Mouse (Mus musculus) G1E (cell line): ENCODE data around the gene Hist1h3i.

Experiments
- CTCF ChIP-seq: IDR thresholded peaks from 2 replicates; pipeline ENCODE4 v1.5.1; 2012; ENCODE audit warnings: low read depth, low read length, inconsistent platforms, mixed read lengths
- GATA1 ChIP-seq: IDR thresholded peaks from 2 replicates; pipeline ENCODE4 v1.6.1; 2012; ENCODE audit warnings: borderline replicate concordance, low read length, inconsistent platforms, mixed read lengths
- GATA2 ChIP-seq: IDR thresholded peaks from 2 replicates; pipeline ENCODE4 v1.6.1; 2012; ENCODE audit warnings: low read depth, low read length, inconsistent platforms, borderline replicate concordance
- POLR2AphosphoS5 ChIP-seq: IDR thresholded peaks from 2 replicates; pipeline ENCODE4 v1.6.1; 2012; ENCODE audit warnings: low read depth, low read length, inconsistent platforms; ENCODE audit not compliant: insufficient replicate concordance

DNA sequence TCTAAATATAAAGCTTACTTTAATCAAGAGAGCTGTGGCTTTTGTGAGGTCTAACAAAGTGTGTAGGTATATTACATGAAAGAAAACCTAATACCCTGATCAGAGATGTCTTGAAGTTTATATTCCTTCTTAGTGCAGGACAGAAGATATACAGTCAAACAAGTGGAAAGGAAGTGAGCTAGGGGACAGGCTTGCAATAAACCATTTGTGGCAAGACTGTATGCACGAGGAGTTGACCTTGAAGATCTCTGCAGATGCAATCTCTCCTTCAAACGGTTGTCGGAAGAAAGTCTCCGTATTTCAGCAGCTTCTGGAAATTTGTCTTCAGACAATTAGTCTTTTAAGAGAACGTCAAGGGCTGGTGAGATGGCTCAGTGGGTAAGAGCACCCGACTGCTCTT is 6.8 kb upstream of the Hist1h3i start:
- TF ChIP-seq CTCF (no peak), GATA1 (no peak), GATA2 (no peak), POLR2AphosphoS5 (no peak)
